Mouse (Mus musculus): ENCODE data around the gene Lipo1. TPM values are rescaled to one million over a fixed set of nuclear protein-coding genes. Genes with fewer than 3 reads are reported as not detected.
"Not testable (repeated sequence)": the region's sequence is repeated elsewhere in the genome, so short reads cannot be mapped to it uniquely, and the experiment has no call there.

Gene Lipo1
- not detected for total RNA-seq (2021)
- long read RNA-seq, result 0 reads

- DNase-seq (ENCODE audit: low spot score in 2 of 2), result not testable (repeated sequence)
Observed at GRCm38 (mm10) chr19:33787359-33787758, at the start of gene Lipo1. TSS of gene Lipo1 (minus strand) at chr19:33787459.

GRCm38 (mm10) chr19:33786576-33787277 is 532 bp downstream of the Lipo1 start:
- DNase-seq (ENCODE audit: low spot score in 2 of 2), result no peak

- DNase-seq (ENCODE audit: low spot score in 2 of 2), result peak; percentile 8 to 29
Observed at GRCm38 (mm10) chr19:33761287-33762086, 25.8 kb downstream of the Lipo1 start, which contains the start of gene Lipo3. TSS of gene Lipo3 (minus strand) at chr19:33761951.

GRCm38 (mm10) chr19:33751259-33751658 is 36.0 kb downstream of the Lipo1 start, which contains the start of gene Lipo2:
TSS of gene Lipo2 (minus strand) at chr19:33751359.
- not testable (repeated sequence) for DNase-seq (ENCODE audit: low spot score in 2 of 2)

Other genes starting within 250 kb of the Lipo1 start
- not detected for gene Gm8978, start 162.2 kb downstream of the Lipo1 start, total RNA-seq (2021)
- under 1 TPM; 0.16 to 0.48 TPM for gene Lipo2, start 36.1 kb downstream of the Lipo1 start, total RNA-seq (2021)
- gene Lipo3, start 25.5 kb downstream of the Lipo1 start, total RNA-seq (2021), result 1 to 10 TPM; 5.8 to 7.7 TPM
- not detected for gene Lipf, start 173.7 kb upstream of the Lipo1 start, total RNA-seq (2021)
- not detected for gene Lipk, start 220.8 kb upstream of the Lipo1 start, total RNA-seq (2021)